Mouse (Mus musculus): Measurements from ENCODE around the gene Ppp1r3f. TPM values are rescaled to one million over a fixed set of nuclear protein-coding genes. Genes with fewer than 3 reads are reported as not detected.

Ppp1r3f gene
- 10.1 TPM in 1 of 2 replicates, not detected in the other for total RNA-seq (2015; ENCODE audit: low replicate concordance)
- 0.26 TPM in 1 of 2 replicates, not detected in the other for total RNA-seq (2017; ENCODE audit: low replicate concordance)

- ATAC-seq (replicated peaks; ENCODE audit: low FRiP score, poor library complexity, severe bottlenecking): peak; percentile 98
These were observed at the start of gene Ppp1r3f for GRCm38 (mm10) chrX:7574087-7574884. TSS of gene Ppp1r3f (minus strand) at chrX:7574283.

DNA sequence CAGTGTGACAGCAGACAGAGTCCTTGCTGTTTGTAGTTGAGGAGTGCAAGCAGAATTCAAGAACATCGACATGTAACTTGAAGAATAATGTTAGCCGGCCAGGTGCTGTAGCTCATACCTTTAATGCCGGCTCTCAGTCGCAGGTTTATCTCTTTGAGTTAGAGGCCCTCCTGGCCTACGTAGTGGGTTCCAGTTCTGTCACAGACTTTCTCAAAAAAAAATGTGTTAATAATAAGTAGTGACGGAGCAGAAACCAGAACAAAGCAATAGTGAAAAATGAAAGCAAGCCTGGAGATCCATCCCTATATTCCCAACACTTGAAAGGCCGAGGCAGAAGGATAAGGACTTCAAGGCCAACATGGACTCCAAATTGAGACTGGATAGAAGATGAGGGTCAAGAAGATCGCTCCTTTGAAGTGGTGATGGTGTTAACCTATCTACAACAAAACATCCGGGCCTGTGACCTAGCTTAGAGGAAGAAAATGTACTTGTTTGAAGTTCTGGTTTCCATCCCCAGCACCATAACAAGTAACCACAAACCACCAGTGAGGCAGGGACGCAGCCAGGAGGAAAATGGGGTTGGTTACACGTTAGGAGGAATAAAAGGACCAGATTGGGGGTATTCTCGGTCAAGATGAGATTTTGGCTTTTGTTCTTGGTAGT is 43.9 kb upstream of the Ppp1r3f start:
- no peak for ATAC-seq (replicated peaks; ENCODE audit: low FRiP score, poor library complexity, severe bottlenecking)

- ATAC-seq (replicated peaks; ENCODE audit: low FRiP score, poor library complexity, severe bottlenecking): no peak
These were observed 36.6 kb upstream of the Ppp1r3f start for GRCm38 (mm10) chrX:7610536-7611258.

DNA sequence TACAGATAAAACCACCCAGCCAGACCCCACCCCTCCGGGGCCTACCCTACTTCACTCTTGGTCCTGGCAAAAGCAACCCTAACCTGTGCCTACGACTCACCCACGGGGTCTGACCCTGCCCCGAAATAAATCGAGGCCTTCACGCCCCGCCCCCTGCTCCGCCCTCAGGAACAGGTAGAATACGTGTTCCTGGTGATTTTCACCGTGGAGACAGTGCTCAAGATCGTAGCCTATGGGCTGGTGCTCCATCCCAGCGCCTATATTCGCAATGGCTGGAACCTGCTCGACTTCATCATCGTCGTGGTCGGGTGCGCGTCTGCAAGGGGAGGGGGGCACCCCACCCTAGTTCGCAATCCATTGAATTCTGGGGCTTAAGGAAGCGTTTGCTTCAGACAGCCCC is 36.0 kb upstream of the Ppp1r3f start:
- no peak for ATAC-seq (replicated peaks; ENCODE audit: low FRiP score, poor library complexity, severe bottlenecking)

- ATAC-seq (replicated peaks; ENCODE audit: low FRiP score, poor library complexity, severe bottlenecking): no peak
These were observed 32.7 kb upstream of the Ppp1r3f start, which contains the start of gene Cacna1f for GRCm38 (mm10) chrX:7606783-7607182. TSS of gene Cacna1f (plus strand) at chrX:7607083.

DNA sequence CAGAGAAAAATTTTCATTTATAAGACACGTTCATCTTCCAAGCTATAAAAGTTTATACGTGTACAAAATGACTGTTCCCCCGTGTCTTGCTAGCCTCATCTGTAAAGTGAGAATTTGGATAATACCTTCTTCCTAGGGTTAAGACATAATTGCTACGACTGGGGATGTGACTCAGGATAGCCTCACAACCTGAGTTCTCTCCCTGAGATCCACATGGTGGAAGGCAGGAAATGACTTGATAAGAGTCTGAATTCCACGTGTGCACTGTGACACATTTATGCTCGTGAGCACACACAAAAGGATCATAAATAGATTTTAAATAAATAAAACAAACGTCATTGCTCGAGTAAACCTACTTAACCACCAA is 31.5 kb upstream of the Ppp1r3f start:
- no peak for ATAC-seq (replicated peaks; ENCODE audit: low FRiP score, poor library complexity, severe bottlenecking)

DNA sequence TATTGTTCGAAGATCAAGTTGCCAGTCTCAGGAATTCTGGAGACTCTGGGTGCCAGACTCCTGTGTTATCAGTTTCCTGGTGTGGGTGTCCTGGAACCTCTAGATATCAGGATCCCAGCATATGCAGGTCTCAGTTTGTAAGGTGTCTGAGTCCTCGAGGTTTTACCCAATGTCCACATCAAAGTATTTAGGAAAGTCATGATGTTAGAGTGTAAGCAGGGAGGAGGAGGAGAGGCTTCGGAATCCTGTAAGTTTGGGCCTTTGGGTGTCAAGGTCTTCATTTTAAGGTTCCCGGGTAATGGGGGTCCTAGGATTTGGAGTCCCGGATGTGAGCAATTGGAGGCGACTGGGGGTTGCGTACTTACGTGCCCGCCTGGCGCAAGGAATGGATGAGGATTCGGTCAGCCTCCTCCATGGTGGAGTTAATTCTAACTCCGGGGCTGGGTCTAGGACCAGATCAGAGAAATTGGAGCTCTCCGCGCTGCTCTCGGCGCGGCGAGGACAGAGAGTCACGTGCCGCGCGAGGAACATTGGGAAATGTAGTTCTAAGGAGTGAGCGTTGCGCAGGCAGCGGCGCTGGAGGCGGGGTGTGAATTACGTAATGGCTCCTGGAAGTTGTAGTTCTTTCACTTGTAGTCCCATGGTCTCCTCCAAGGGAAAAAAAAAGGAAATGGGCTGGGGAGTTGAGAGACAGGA is 30.9 kb upstream of the Ppp1r3f start, which contains the start of gene Ccdc22:
Ccdc22 (minus strand) TSS at position 639 of the 696 bp plus-strand sequence.
- ATAC-seq (replicated peaks; ENCODE audit: low FRiP score, poor library complexity, severe bottlenecking): peak; percentile 98

DNA sequence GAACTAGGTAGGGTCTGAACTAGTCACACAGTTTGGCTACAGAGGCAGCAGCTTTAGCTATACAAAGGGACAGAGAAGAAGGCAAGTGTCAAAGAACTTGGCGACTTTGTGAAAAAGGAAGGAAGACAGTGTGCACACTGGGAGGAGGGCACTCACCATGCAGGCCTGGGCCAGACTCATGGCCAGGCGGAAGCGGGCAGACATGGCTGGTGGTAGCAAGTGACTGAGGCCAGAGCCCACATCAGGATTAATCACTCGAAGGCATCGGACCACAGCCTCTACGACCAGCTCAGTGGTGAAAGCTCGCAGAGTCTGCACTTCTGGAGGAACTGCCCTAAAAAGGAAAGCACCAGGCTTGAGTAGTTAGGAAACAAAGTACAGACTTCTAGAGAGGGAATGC is 29.9 kb upstream of the Ppp1r3f start:
- ATAC-seq (replicated peaks; ENCODE audit: low FRiP score, poor library complexity, severe bottlenecking): no peak

DNA sequence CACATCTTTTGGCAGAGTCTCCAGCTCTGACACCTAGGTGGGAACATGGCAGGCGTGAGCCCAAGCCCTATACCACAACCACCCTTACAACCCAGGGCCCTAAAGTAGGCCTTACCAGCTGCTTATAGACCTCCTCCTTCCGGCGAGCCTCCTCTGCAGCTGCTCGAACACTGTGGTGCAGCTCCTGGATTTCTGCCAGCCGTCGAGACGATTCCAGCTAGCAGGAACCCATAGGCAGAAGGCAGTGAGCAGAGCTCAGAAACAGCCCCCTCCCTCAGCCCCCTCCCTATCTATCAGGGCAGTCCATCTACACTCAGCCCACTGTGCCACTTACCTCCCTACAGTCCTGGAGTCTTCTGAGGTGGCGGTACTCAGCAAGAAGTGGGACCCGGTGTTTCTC is 21.3 kb upstream of the Ppp1r3f start:
- no peak for ATAC-seq (replicated peaks; ENCODE audit: low FRiP score, poor library complexity, severe bottlenecking)

DNA sequence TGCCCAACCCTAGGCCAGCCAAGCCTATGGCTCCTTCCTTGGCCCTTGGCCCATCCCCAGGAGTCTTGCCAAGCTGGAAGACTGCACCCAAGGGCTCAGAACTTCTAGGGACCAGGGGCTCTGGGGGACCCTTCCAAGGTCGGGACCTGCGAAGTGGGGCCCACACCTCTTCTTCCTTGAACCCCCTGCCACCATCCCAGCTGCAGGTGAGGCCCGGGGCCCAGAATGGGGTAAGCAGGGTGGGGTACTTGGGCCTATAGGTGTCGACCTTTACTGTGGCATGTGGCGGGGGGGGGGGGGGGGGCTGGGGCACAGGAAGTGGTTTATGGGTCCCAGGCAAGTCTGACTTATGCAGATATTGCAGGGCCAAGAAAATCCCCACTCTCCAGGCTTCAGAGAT is 12.3 kb upstream of the Ppp1r3f start:
- no peak for ATAC-seq (replicated peaks; ENCODE audit: low FRiP score, poor library complexity, severe bottlenecking)

- no peak for ATAC-seq (replicated peaks; ENCODE audit: low FRiP score, poor library complexity, severe bottlenecking)
These were observed 9.8 kb upstream of the Ppp1r3f start for GRCm38 (mm10) chrX:7583881-7584280.

GRCm38 (mm10) chrX:7581151-7581550 is 7.1 kb upstream of the Ppp1r3f start:
- ATAC-seq (replicated peaks; ENCODE audit: low FRiP score, poor library complexity, severe bottlenecking): no peak

DNA sequence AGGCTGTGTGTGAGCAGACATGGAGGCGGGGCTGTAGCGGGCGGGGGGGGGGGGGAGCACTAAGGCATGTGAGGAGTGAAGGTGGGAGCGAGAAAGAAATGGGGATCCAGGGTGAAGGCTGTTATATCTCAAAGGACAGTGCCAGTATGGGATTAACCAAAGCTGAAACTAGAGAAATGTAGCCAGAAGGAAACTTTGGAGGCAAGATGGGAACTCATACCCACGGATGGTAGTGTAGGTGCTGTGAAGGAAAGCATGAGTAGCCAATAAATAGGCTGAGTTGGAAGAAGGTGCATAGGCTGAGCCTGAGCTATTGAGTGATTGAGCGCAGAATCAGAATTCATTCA is 775 bp upstream of the Ppp1r3f start:
- ATAC-seq (replicated peaks; ENCODE audit: low FRiP score, poor library complexity, severe bottlenecking): no peak

GRCm38 (mm10) chrX:7573176-7574086 is 652 bp downstream of the Ppp1r3f start, which contains the start of gene Foxp3:
TSS of gene Foxp3 (plus strand) at chrX:7573644.
- ATAC-seq (replicated peaks; ENCODE audit: low FRiP score, poor library complexity, severe bottlenecking): peak; percentile 8; the same call in 1 of the 2 replicates

GRCm38 (mm10) chrX:7572466-7572865 is 1.6 kb downstream of the Ppp1r3f start:
- ATAC-seq (replicated peaks; ENCODE audit: low FRiP score, poor library complexity, severe bottlenecking): no peak

- no peak for ATAC-seq (replicated peaks; ENCODE audit: low FRiP score, poor library complexity, severe bottlenecking)
These were observed 2.4 kb downstream of the Ppp1r3f start for GRCm38 (mm10) chrX:7571565-7572136.

DNA sequence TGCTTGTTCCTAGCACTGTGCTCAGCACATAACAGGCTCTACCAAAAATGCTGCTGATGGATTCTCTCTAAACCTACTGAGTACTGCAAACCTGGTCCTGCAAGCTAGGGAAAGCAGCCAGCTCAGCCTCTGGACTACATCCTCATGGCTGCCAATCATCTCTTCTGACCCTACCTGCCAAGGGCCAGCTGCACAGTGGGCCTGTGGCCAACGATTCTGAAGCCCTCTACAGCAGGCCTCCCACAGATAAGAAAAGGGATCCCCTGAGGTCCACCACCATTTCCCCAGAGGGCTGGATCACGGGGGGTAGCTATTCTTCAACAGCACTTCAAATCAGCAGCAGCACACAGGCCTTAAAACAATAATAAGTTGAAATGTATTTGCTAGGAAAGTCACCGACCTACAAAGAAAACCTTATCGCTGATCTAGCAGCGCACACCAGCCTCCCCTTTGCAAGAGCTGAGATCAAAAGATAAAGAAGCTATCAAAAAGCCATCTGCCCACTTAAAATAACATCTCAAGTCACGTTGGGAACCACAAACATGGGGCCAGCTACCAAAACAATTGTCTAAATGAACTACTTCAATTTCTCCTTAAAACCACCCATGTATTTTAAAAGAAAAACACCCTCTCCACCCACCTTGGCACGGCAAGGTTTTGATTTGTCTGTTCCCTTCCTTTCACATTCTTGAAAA is 3.5 kb downstream of the Ppp1r3f start:
- ATAC-seq (replicated peaks; ENCODE audit: low FRiP score, poor library complexity, severe bottlenecking): no peak

DNA sequence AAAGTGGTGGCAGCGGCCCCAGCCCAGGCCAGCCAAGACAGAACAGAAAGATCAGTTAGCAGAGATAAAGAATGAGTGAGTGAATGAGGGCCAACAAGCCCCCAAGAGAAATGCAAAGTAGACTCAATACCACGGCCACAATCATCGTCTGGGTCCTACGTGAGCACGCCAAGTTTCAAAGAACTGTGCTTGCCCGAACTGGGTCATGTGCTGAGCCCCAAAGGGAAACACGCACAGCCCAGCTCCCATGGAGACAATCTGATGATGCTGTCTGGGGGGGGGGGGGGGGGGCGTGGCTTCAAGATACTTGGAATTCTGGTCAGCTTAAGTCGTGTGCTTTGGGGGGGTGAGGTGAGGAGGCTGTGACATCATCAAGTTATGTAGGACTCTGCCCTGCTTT is 6.6 kb downstream of the Ppp1r3f start:
- ATAC-seq (replicated peaks; ENCODE audit: low FRiP score, poor library complexity, severe bottlenecking): no peak
